Mouse (Mus musculus) cerebellum, adult (tissue): ENCODE measurements at regions not wholly inside any gene's neighbourhood (a gene's known extent, or its start where the extent isn't known, plus 50 kb on each side); places are given as distances from the start of the nearest gene placed in this dataset.

ENCODE experiments used
- ATAC-seq: cut with Nextera tagmentation; 2 replicates; pipeline ENCODE4 v1.9.2; 2017; ENCODE audit warnings: mild to moderate bottlenecking, moderate library complexity, mixed read lengths; ENCODE audit not compliant: insufficient number of reproducible peaks, low FRiP score, low TSS enrichment

DNA sequence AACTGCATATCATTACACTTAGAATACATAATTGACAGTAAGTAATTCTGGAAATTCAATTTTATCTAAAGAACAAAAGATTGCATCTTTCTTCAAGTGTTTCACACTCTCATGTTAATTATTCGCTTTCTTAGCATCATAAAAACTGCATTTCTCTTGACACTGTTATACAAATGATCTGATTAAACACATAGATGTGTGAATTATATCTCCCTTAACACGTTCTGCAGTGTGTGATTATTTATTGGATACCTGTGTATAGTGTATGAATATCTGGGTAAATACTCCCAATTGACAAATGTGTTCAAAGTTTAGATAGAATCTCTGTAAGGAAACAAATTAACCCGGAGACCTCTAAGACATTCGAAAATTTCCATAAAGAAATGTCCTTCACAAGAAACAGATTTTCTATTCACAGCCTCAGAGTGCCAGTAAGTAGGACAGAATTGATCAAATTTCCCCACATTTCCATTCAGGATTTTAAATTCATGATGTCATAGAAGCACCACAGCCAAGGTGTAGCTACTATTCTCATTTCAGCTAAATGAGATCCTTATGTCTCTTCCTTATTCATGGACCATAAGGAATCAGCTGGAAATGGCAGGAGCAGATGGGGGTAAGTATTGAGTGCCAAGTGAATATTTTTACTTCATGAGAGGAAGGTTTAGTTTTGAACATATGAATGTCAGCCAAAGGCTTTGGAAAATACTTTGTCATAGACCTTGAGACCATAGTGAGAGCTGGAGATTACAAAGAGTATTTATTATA lies 2231.6 kb downstream of the Pcdh9 start:
- peak; percentile 83 for ATAC-seq

DNA sequence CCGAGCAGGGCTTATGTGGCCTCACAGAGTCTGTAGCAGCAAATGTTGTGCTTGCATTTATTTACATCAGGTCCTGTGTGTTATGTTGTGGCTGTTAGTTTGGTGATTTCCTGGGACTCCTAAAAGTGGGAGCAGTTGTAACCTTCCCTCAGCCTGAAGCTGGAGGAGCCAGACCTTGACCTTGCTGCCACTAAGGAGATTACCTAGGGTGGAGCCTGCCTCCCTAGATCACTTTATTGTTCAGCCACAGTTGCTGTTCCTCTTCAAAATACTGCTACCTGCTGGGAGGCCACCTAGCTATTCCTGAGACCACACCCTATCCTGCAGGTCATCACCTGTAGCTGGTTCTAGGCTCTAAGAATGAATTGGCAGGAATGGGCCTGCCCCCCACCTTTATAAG lies 2234.5 kb downstream of the Pcdh9 start:
- no peak for ATAC-seq

DNA sequence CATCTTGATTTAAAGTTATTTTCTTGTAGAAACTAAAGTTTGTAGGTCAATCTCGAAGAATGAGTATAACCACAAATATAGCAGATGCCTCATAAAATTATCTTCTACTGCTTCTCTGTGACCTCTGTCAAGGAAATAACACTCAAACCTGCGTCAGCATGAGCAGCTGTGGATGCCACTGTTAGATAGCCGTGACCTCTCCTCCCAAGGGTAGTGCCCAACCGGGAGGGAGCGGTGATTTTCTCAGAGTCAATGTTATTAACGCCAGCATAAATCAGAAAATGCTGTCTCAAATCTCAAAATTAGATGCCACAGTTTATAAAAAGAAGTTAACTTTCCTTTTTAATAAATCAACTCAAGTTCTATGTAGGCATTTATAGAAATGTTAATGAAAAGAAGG lies 2259.5 kb downstream of the Pcdh9 start:
- ATAC-seq: no peak

DNA sequence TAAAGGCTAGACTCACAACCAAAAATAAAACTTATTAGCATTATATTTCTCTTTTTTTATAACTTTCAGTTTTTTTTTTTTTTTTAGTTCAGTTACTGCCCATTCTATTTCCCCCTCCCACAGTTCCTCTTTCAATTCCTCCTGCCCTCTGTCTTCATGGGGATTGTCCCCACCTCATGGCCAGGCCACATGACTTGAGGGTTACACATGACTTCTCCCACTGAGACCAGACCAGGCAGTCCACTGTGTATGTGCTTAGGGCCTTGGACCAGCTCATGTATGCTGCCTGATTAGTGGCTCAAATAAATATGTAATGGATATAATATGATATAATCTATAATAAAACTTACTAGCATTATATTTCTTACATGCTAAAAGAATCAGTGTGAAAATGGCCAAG lies 2276.1 kb downstream of the Pcdh9 start:
- no peak for ATAC-seq

DNA sequence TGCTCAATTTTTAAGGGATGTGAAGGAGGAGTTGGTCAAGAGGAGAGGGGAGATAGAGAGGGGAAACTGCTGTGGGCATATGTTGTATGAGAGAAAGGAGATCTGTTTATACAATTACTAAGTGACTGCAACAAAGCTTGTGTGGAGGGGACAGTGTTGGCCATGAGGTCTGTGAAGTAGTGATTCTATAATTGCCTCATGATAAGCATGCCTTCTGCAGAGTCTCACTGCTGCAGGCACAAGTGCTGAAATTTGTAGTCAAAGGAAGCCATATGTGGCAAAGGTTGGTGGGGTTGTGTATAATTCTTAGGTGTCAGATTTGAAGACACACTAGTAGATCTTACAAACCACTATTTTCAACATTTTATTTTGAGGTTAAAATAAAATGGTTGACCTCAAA lies 2285.9 kb downstream of the Pcdh9 start:
- ATAC-seq: no peak

DNA sequence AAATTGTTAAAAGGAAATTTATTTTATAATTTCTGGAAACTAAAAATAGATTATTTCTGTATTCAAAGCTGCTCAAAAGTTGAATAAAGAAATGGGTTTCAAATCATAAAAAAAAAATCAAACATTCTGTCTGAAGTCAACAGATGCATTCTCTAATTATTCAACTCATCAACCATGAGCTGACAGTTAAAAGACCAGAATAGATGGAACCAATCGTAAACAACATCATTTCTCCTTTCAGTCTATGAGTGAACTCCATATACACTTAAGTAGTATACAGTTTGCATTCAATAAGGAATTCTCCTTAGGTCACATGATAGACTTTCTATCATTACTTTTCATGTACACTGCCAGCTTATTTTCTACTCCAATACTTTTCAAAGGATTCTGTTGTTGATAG lies 2308.0 kb downstream of the Pcdh9 start:
- ATAC-seq: no peak

DNA sequence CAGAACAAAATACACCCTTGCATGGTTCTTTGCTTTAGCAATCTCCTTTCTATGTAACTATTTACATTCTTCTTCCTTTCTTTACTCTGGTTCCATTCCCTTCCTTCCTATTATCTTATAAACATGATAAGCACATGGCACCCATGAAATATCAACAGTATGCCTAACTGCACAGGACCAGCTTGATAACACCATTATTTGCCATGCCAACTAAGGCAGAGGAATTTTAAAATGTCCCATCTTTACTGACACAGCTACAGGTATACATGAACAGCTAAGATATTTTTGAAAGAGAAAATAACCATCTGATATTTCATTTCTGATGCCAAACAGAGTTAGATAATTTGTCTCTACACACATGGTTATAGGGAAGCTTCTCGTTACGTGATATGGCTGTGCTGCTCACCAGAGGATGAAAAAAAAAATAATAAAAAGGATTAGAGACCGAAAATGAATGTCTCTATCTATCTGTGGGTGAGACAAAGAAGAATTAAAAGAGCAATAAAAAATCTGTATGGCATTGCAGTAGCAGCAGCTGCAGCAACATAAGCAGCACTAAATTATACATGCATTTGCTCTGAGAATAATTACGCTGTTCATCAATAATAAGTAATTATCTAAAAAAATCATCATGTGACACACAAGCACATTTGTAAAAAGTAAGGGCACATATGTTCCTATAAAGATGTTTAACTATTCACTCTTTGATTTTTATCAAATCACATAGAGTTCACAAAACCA lies 2308.6 kb downstream of the Pcdh9 start:
- ATAC-seq: no peak

DNA sequence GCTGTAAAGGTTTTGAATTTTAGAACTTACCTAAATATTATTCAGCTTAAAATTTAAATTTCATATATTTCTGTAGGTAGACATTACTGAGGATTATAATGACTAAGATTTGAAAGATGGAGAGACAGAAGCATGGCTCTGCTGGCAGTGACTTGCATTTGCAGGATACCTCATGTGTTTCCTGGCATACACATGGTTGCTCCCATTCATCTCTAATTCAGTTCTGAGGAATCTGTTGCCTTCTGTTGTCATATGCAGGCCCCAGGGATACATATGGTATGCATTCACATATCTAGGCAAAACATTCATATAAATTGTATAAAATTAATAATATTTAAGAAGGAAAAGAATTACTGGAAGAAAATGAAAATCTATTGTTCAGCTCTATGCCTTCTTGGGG lies 2321.4 kb downstream of the Pcdh9 start:
- no peak for ATAC-seq

DNA sequence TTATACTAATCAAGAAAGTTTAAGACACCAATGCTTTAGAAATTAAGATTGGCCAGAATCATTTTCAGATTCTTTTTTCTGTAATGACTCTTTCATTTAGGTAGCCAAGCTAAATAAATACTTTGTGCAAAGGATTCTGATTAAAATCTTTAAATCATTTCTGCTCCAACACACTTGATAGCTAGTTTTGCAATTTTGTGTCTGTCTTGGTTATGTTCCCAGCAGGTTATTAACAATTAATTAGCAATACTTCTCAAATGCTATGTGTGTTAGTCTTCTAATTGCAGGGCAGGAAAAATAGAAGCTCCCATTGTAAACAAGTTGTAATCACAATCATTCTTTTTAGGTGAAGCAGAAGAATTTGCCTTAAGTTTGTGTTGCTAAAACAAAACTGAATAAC lies 2351.3 kb downstream of the Pcdh9 start:
- no peak for ATAC-seq

DNA sequence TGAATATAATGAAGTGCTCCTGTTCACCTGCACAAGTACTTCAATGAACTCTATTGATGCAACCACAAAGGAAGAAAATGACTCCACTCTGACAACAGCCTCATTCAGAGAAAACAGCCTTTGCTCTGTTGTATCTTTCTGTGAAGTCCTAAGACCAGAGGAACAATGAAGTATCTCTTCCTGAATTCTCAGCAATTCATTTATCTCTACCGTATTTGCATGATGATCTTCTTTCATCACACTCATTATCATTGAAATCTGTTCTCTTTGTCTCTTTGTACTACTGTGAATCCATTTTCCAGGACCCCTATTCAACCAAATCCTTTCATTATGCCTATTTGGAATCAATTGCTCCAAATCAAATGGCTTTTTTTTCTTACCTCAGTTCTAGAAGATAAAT lies 2355.5 kb downstream of the Pcdh9 start:
- ATAC-seq: no peak

DNA sequence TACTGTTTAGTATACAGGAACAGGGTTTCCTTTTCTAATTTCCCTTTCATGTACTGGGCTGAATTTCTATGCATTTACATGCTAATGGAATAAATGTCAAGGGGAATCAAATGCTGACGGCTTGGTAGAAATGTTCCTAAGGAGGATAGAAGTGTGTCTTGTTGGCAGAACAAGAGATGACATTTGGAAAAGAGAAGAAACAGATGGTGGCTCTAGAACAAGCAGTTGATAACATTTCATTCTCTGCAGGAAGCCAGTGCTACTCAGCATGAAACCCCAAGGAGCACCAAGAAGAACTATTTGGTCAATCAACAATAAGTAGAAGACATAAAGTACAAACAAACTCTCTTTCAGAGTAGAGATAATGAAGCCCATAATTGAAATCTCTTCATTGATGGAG lies 2392.0 kb downstream of the Pcdh9 start:
- ATAC-seq: peak; percentile 79

DNA sequence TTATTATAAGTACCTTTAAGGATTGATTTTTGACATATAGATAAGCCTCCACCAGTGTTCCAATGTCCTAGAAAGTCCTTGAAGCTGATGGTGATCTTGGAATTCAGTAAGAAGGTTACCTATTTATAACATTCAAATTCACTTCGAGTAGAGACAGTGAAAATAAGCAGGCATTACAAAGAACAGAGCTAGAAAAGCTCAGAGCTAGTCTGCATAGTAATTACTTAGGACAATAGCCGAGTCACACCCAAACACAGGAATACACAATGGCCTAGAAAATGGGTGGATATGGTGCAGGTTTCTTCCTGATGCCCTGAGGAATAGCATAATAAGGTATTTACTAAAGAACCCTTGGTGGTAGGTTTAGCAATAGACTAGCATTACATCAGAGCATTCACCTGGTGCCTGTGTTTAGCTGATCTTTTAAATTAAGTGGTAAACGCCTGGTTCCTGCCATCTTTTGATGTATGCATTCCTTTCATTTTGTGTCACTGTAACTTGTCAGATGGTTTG lies 2412.1 kb downstream of the Pcdh9 start:
- ATAC-seq: no peak

DNA sequence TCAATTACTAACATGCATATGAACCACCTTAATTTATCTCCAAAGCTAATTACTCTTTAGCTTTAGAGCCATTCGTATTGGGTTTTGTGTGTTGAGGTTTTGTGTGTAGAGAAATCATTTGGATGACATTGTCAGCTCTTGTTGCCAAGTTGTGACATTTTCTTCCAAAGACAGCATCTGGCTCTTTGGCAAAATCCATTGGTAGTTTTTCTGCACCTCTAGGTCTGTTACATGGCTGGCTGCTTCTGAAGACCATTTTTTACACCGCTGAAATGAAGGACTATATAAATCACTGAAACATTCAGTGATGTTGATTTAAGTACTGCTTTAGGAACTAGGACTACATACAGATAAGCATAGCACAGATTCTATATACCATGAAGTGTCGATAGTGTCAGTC lies 2426.6 kb downstream of the Pcdh9 start:
- ATAC-seq: peak; percentile 36; the same call in 1 of the 2 replicates

DNA sequence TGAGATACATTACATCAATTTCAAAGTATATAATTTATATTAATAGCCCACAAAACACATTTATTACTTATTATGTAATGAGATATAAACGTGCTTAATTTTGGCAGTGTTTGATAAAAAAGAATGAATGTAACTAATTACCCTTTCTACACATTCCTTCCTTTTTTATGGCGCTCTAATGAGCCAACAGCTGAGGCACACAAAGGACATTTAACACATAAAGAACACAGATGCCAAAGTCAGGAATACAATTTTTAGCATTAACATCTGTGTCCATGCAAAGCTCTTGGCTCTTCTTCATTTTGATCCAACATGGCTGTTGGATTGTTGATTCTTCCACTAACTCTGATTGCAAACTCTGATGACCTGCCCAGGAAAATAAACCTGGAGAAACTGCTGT lies 2427.8 kb downstream of the Pcdh9 start:
- no peak for ATAC-seq

DNA sequence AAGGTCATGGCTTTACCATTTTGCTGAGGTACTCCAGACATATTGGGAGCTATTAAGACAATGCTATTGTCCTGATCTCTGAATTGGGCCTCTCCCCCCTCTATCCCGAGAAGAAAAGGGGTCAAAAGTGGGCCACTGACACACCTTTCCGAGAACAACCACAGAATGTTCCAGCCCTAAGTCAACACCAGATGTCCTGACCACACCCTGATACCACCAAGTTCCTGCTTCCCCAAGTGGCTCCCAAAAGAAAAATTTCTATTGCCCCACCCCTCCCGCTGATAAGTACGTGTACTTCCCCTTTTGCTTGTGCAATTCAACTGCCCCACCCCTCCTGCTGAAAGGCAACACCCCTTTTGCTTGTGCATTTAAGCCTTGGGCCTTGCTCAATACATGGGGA lies 2431.7 kb downstream of the Pcdh9 start:
- ATAC-seq: no peak
